Mouse (Mus musculus): ENCODE measurements around the gene Iqcd.

GRCm38 (mm10) chr5:120651230-120651629 is 62.4 kb downstream of the Iqcd start:
- no peak for TF ChIP-seq POLR2A (IDR thresholded peaks at IDR 0.05; ENCODE audit: insufficient read depth, low read depth, low read length)
- TF ChIP-seq CTCF (IDR thresholded peaks at IDR 0.05; ENCODE audit: insufficient read depth, low read depth, low read length) = no peak
